Mouse (Mus musculus) stomach, adult 2 months (tissue): ENCODE data around the gene Sap30. TPM values are rescaled to one million over a fixed set of nuclear protein-coding genes. Genes with fewer than 3 reads are reported as not detected.

ENCODE experiments used
- polyA plus RNA-seq: library from polyadenylated mRNA; depleted of rRNA; stranded (reverse); fragments of >200 nt; gene quantifications from 2 replicates; pipeline ENCODE4 v1.2.3, GENCODE M21; 2012; rRNA removed

Sap30 gene
- polyA plus RNA-seq, result 4.9 and 11.9 TPM in 2 replicates

DNA sequence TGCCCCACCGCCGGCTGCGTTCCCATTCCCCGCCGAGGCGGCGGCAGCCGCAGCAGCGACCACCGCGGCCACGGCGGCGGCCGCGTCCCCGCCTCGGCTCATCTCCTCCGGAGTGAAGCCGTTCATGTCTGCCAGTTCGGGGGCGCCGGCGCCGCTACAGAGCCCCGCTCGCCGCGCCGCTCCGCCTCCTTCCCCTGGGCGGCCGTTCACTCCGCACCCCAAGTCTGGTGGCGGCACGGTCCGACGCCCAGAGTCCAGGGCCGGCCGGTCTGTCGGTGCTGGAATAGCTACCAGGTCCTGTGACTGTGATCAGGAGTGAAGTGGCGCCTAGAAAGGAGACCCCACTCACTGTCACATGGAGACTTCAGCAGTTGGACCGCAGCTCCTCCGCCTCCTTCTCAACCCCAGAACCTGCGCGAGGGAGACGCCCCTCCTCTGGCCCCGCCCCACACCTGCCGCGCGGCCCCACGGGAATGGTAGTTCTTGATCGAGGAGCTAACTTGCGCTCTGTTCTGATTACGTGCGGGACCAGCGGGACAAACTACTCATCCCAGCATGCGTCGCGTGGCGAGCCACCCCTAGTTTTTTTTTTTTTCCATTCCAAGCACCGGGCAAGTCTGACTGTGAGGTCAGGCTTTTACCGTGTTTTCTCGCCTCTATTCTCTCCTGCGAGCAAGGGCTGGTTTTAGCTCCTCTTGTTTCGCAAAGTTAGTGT, at the start of gene Sap30:
Gene Sap30, minus strand, starts transcription at position 420 of the 715 bp plus-strand sequence.

GRCm38 (mm10) chr8:57511316-57512118, 23.9 kb upstream of the Sap30 start, which contains the start of gene Hmgb2:
Gene Hmgb2, plus strand, starts transcription at chr8:57511907.

GRCm38 (mm10) chr8:57455765-57456164, 31.9 kb downstream of the Sap30 start, which contains the start of gene Scrg1:
Gene Scrg1, plus strand, starts transcription at chr8:57455923.

Other genes with a start within 250 kb of the Sap30 start
- 18.2 and 31.9 TPM in 2 replicates for gene Hand2, start 166.9 kb downstream of the Sap30 start, polyA plus RNA-seq
- gene Scrg1, start 31.9 kb downstream of the Sap30 start, polyA plus RNA-seq, result not detected in 2 replicates
- 2.3 and 3.0 TPM in 2 replicates for gene Hmgb2, start 24.0 kb upstream of the Sap30 start, polyA plus RNA-seq
- gene Galnt7, start 165.2 kb upstream of the Sap30 start, polyA plus RNA-seq, result 2.5 and 2.9 TPM in 2 replicates